Mouse (Mus musculus): ENCODE data around the gene Meox1. TPM values are rescaled to one million over a fixed set of nuclear protein-coding genes. Genes with fewer than 3 reads are reported as not detected.

Meox1 gene
- total and polyA plus RNA-seq, 3 experiments = not detected

DNA sequence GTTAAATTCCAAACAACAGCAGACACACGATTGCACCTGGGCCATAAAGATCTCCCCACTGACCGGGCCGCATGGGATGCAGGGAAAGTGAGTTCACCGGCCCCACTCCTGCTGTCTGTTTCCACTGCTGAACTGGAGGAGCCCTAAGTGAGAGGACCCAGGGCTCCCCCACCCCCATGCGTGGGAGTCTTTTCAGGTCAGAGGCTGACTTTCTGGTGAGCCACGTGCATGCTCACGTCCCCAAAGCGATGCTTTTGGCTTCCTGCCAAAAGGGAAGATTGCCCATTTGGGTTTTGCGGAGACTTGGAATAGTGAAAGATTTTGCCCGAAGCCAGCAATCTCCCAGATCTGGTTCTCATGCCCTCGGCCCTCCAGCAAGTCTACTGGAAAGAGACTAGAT, 2.7 kb downstream of the Meox1 start:
- DNase-seq (ENCODE audit: low spot score) = no peak
- no peaks in the 10 kb centered on the region for H3K9me3 ChIP-seq (replicated peaks)
- H3K4me3 ChIP-seq (ENCODE audit: low read depth, low read length) = no peak overlapping the region
- no peak for ATAC-seq (ENCODE audit: extremely low read depth, insufficient number of reproducible peaks, low FRiP score, poor library complexity, severe bottlenecking)
- no peaks in the 10 kb centered on the region for H3K36me3 ChIP-seq (replicated peaks)
- TF ChIP-seq TAL1 (conservative IDR thresholded peaks at IDR 0.05; ENCODE audit: low read depth, low read length) (no peak), GATA2 (IDR thresholded peaks at IDR 0.05; ENCODE audit: borderline replicate concordance, low read depth, low read length) (no peak), POLR2AphosphoS5 (IDR thresholded peaks at IDR 0.05; ENCODE audit: insufficient replicate concordance, low read depth, low read length) (no peak)
- no peaks in the 10 kb centered on the region for H3K4me1 ChIP-seq (ENCODE audit: insufficient read depth, low read depth, low read length)
- peaks cover 32% of the 10 kb centered on the region for H3K27me3 ChIP-seq (ENCODE audit: insufficient read depth, low read length)

DNA sequence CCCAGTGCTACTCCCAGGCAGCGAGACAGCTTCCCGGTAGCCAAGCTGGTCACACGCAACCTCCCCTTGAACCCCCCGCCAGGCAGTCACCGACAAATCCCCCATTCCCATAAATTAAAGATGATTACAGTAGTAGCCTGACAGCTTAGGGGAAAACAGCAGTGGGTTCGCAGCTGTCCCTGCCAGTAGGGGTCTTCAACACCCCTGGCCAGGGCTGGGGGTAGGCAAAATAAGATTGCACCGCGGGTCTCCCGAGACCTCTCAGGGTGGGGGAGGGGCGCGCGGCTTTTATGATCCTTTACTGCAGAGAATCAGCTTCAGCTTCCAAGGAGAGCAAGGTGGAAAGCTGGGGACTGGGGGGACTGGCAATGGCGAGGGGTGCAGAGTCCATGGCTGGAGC, 4.4 kb downstream of the Meox1 start:
- Histone ChIP-seq H3K4me1 (ENCODE audit: insufficient read depth, low read depth, low read length) (no peaks in the 10 kb centered on the region), H3K27me3 (ENCODE audit: insufficient read depth, low read length) (peaks cover 34% of the 10 kb centered on the region), H3K4me3 (ENCODE audit: low read depth, low read length) (no peak overlapping the region), H3K9me3 (replicated peaks) (no peaks in the 10 kb centered on the region), H3K36me3 (replicated peaks) (no peaks in the 10 kb centered on the region)
- no peak for ATAC-seq (ENCODE audit: extremely low read depth, insufficient number of reproducible peaks, low FRiP score, poor library complexity, severe bottlenecking)
- DNase-seq (ENCODE audit: low spot score) = no peak
- TF ChIP-seq TAL1 (conservative IDR thresholded peaks at IDR 0.05; ENCODE audit: low read depth, low read length) (no peak), GATA2 (IDR thresholded peaks at IDR 0.05; ENCODE audit: borderline replicate concordance, low read depth, low read length) (no peak), GATA1 (IDR thresholded peaks at IDR 0.05; ENCODE audit: borderline replicate concordance, low read length) (no peak), POLR2AphosphoS5 (IDR thresholded peaks at IDR 0.05; ENCODE audit: insufficient replicate concordance, low read depth, low read length) (no peak), CTCF (IDR thresholded peaks at IDR 0.05; ENCODE audit: low read depth, low read length) (no peak)

DNA sequence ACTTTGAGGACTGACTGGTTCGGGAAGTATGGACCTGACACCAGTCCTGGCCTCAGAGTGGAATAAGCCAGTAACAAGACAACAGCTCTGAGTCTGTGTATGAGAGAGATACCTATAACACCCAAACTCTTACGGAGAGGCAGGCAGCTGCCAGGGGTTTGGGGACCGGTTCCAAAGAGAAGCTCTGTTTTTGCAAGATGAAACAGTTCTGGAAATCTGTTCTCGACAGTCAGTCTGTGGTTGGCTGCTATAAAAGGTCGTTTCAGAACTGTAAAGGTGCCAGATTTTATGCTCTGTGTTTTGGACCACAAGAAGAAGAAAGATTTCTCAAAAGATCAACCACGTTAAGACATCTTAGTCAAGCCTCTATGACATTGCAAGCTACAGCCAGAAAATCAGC, 5.4 kb downstream of the Meox1 start:
- H3K36me3 ChIP-seq (replicated peaks) = no peaks in the 10 kb centered on the region
- no peaks in the 10 kb centered on the region for H3K9me3 ChIP-seq (replicated peaks)
- TF ChIP-seq CTCF (IDR thresholded peaks at IDR 0.05; ENCODE audit: low read depth, low read length) = no peak
- TF ChIP-seq TAL1 (conservative IDR thresholded peaks at IDR 0.05; ENCODE audit: low read depth, low read length) = no peak
- TF ChIP-seq GATA1 (IDR thresholded peaks at IDR 0.05; ENCODE audit: borderline replicate concordance, low read length) = no peak
- no peak for TF ChIP-seq POLR2AphosphoS5 (IDR thresholded peaks at IDR 0.05; ENCODE audit: insufficient replicate concordance, low read depth, low read length)
- no peak for TF ChIP-seq GATA2 (IDR thresholded peaks at IDR 0.05; ENCODE audit: borderline replicate concordance, low read depth, low read length)
- H3K27me3 ChIP-seq (ENCODE audit: insufficient read depth, low read length) = peaks cover 35% of the 10 kb centered on the region
- no peaks in the 10 kb centered on the region for H3K4me1 ChIP-seq (ENCODE audit: insufficient read depth, low read depth, low read length)
- ATAC-seq (ENCODE audit: extremely low read depth, insufficient number of reproducible peaks, low FRiP score, poor library complexity, severe bottlenecking) (no peak), DNase-seq (ENCODE audit: low spot score) (no peak)
- H3K4me3 ChIP-seq (ENCODE audit: low read depth, low read length) = no peak overlapping the region

DNA sequence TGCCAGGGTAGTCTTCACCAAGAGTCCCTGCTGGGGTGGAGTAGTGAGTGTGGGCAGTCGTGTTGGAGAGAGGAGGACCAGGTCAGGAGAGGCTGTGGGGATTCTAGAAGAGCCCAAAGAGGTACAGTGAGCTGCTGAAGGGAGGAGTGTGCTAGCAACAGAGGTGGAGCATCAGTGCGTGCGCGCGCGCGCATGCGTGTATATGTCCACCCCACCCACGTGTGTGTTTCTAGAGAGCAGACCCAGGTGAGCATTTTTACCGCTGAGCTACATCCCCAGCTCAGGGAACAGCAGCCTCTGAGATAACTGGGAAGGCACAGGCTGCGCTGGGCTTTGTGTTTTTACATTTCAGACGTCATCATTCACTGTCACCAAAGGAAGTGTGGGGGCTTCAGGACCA, 7.7 kb downstream of the Meox1 start:
- H3K4me1 ChIP-seq (ENCODE audit: insufficient read depth, low read depth, low read length) = no peaks in the 10 kb centered on the region
- no peak for DNase-seq (ENCODE audit: low spot score)
- H3K9me3 ChIP-seq (replicated peaks) = no peaks in the 10 kb centered on the region
- H3K27me3 ChIP-seq (ENCODE audit: insufficient read depth, low read length) = peaks cover 27% of the 10 kb centered on the region
- H3K36me3 ChIP-seq (replicated peaks) = no peaks in the 10 kb centered on the region
- ATAC-seq (ENCODE audit: extremely low read depth, insufficient number of reproducible peaks, low FRiP score, poor library complexity, severe bottlenecking) = no peak
- H3K4me3 ChIP-seq (ENCODE audit: low read depth, low read length) = no peak overlapping the region
- no peak for TF ChIP-seq GATA1 (IDR thresholded peaks at IDR 0.05; ENCODE audit: borderline replicate concordance, low read length)
- no peak for TF ChIP-seq TAL1 (conservative IDR thresholded peaks at IDR 0.05; ENCODE audit: low read depth, low read length)
- no peak for TF ChIP-seq POLR2AphosphoS5 (IDR thresholded peaks at IDR 0.05; ENCODE audit: insufficient replicate concordance, low read depth, low read length)
- TF ChIP-seq CTCF (IDR thresholded peaks at IDR 0.05; ENCODE audit: low read depth, low read length) = no peak
- no peak for TF ChIP-seq GATA2 (IDR thresholded peaks at IDR 0.05; ENCODE audit: borderline replicate concordance, low read depth, low read length)

DNA sequence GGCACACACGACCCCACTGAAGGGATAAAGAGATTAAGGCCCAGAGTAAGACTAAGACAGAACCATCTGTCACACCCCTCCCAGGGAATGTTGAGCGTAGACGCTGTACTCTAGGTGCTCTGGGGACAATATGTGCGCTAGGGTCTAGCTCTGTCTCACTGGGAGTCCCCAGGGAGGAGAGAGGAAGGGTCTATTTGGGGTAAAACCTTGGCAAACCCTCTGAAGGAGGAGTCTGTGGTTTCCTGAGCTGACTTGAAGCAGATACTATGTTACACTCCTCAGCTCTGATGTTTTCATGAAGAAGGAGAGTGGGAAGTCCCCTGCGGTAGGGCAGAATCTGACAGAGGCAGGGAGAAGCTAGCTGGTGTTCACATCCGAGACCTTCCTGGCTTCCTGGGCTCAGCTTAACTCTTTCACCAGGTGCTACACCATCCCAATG, 8.3 kb downstream of the Meox1 start:
- Histone ChIP-seq H3K36me3 (replicated peaks) (no peaks in the 10 kb centered on the region), H3K4me1 (ENCODE audit: insufficient read depth, low read depth, low read length) (no peaks in the 10 kb centered on the region), H3K27me3 (ENCODE audit: insufficient read depth, low read length) (peaks cover 25% of the 10 kb centered on the region), H3K4me3 (ENCODE audit: low read depth, low read length) (no peak overlapping the region), H3K9me3 (replicated peaks) (no peaks in the 10 kb centered on the region)
- no peak for DNase-seq (ENCODE audit: low spot score)
- no peak for ATAC-seq (ENCODE audit: extremely low read depth, insufficient number of reproducible peaks, low FRiP score, poor library complexity, severe bottlenecking)
- no peak for TF ChIP-seq GATA1 (IDR thresholded peaks at IDR 0.05; ENCODE audit: borderline replicate concordance, low read length)

DNA sequence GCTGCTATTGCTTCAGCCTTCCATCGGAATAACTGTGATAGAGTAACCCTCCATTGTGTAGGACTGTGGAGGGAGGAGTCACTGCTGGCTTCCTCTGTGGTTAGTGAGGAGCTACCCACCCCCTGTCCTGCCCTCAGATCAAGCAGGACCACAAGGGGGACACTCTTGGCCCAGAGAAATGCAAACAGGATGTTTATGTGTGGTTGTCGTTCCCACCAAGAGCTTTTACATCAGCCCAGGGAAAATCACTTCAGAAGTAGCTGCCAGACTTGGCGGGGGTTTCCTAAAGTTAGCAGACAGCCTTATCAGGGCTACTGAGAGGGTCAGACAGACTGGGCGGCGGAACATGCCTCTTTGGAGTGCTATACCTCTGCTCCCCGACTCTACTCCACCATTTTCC, 8.9 kb downstream of the Meox1 start:
- no peak overlapping the region for H3K4me3 ChIP-seq (ENCODE audit: low read depth, low read length)
- no peak for ATAC-seq (ENCODE audit: extremely low read depth, insufficient number of reproducible peaks, low FRiP score, poor library complexity, severe bottlenecking)
- peaks cover 23% of the 10 kb centered on the region for H3K27me3 ChIP-seq (ENCODE audit: insufficient read depth, low read length)

DNA sequence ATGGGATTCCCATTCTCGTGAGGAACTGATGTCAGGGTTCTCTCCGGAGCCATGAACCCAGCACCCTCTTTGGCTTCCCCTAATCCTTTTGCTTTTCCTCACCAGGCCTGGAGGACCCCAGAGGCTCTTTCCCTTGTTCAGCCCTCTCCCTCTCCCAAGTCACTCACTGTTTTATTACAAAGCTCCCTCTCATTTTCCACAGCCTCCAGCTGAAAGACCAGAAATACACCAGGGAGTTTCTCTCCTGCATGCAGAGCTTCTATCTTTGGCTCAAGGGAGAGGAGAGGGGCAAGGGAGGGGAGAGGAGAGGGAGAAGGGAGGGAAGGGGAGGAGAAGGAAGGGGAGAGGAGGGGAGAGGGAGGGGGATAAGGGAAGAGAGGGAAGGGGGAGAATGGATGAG, 10.3 kb downstream of the Meox1 start:
- Histone ChIP-seq H3K36me3 (replicated peaks) (no peaks in the 10 kb centered on the region), H3K9me3 (replicated peaks) (no peaks in the 10 kb centered on the region), H3K27me3 (ENCODE audit: insufficient read depth, low read length) (peaks cover 17% of the 10 kb centered on the region), H3K4me3 (ENCODE audit: low read depth, low read length) (no peak overlapping the region), H3K4me1 (ENCODE audit: insufficient read depth, low read depth, low read length) (no peaks in the 10 kb centered on the region)
- TF ChIP-seq POLR2AphosphoS5 (IDR thresholded peaks at IDR 0.05; ENCODE audit: insufficient replicate concordance, low read depth, low read length) (no peak), GATA2 (IDR thresholded peaks at IDR 0.05; ENCODE audit: borderline replicate concordance, low read depth, low read length) (no peak), TAL1 (conservative IDR thresholded peaks at IDR 0.05; ENCODE audit: low read depth, low read length) (no peak), CTCF (IDR thresholded peaks at IDR 0.05; ENCODE audit: low read depth, low read length) (no peak), GATA1 (IDR thresholded peaks at IDR 0.05; ENCODE audit: borderline replicate concordance, low read length) (no peak)
- no peak for ATAC-seq (ENCODE audit: extremely low read depth, insufficient number of reproducible peaks, low FRiP score, poor library complexity, severe bottlenecking)
- DNase-seq (ENCODE audit: low spot score) = no peak

More for the DNA sequence above, 8.9 kb downstream of the Meox1 start:
- H3K4me1 ChIP-seq (ENCODE audit: insufficient read depth, low read depth, low read length) = no peaks in the 10 kb centered on the region
- DNase-seq (ENCODE audit: low spot score) = no peak
- no peaks in the 10 kb centered on the region for H3K36me3 ChIP-seq (replicated peaks)
- TF ChIP-seq TAL1 (conservative IDR thresholded peaks at IDR 0.05; ENCODE audit: low read depth, low read length) = no peak
- TF ChIP-seq POLR2AphosphoS5 (IDR thresholded peaks at IDR 0.05; ENCODE audit: insufficient replicate concordance, low read depth, low read length) = no peak
- no peaks in the 10 kb centered on the region for H3K9me3 ChIP-seq (replicated peaks)
